Mouse (Mus musculus) CD4-positive, CD25-positive, alpha-beta regulatory T cell, adult 2 months (primary cell): ENCODE measurements around the gene Cuta.
A peak's percentile ranks its signal among the peaks of the same experiment; 100 is the strongest.

ENCODE experiments used
- DNase-seq: peaks from one replicate; pipeline ENCODE4 v3.0.0-alpha.2; 2012; ENCODE audit warnings: low read depth, low spot score

Gene Cuta

DNA sequence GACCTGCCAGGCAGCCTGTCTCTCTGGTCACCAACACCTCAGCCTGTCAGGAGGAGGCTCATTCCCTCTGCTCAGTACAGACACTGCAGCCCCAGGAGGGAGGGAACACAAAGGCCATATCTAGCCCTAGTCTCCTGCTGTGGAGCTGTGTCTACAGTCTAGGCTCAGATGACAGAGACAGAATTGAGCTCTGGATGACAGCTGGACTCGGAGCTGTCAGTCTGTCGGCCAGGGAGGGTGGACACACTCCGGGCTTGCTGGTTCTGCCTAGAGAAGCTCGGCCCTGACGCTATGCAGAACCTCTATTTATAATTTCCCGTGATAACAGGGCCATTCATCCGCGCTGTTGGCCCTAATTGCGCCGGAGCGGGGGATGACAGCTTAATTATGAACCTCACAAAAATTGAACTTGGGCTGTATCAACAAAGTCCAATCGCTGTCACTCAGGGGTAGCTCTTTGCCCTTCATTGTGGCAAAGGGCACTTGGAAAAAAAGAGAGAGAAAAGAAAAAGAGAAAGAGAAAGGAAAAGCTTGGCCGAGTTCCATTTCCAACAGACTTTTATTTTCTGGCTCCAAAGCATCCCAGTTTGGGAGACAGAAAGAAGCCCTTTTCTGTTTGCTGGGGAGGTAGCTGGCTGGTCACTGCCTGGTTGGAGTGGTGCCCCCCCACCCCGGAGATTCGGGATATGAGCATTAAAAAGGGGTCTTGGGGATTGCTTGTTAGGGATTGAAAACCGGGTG, 46.6 kb downstream of the Cuta start:
- DNase-seq: no peak

DNA sequence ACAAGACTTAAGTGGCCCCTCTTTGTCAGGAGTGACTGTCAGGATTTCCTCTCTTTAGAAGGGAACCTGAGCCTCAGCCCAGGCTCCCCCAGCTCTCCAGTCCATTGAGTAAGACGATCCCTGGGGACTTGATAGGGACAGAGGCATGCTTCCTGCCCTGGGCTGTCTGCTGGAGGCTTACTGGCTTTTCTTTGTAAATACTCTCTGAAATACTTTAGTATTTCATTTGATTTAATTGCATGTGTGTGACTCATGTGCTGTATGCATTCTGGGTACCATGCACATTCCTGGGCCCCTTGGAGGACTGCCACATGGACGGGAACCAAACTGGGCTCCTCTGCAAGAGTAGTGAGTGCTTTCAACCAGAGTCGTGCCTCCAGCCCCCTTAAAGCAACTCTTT, 51.4 kb downstream of the Cuta start:
- DNase-seq: no peak

DNA sequence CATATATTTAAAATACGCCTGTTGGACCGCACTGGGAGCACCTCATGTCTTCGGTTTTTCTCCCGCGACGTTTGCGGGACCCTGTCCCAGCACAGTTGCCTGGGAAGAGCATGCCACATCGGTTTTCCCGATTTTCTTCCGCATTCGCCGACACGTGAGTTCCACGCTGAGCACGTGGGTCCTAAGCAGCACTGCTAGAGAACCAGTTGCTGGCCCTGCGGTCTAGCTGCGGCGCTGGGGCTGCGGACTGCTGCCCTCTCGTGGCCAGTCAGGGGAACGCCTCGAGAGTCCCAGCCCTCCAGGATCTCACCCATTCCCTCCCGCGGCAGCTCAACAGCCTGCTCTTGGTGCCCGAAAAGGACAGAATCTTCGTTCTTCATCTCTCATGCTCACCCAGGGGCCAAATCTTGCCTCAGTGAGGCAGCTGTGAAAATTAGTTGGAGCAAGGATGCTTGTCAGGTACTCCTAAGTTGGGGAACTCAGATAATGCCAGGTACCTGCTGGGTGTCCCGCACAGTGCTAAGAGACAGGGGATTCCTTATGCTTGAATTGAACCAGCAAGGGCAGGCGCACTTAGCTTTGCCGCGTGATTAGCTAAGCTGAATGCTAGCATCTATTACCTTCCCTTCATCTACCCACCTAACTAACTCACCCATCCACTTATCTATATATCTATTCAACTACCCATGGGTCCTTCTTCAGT, 53.2 kb downstream of the Cuta start:
- DNase-seq: peak; percentile 91

DNA sequence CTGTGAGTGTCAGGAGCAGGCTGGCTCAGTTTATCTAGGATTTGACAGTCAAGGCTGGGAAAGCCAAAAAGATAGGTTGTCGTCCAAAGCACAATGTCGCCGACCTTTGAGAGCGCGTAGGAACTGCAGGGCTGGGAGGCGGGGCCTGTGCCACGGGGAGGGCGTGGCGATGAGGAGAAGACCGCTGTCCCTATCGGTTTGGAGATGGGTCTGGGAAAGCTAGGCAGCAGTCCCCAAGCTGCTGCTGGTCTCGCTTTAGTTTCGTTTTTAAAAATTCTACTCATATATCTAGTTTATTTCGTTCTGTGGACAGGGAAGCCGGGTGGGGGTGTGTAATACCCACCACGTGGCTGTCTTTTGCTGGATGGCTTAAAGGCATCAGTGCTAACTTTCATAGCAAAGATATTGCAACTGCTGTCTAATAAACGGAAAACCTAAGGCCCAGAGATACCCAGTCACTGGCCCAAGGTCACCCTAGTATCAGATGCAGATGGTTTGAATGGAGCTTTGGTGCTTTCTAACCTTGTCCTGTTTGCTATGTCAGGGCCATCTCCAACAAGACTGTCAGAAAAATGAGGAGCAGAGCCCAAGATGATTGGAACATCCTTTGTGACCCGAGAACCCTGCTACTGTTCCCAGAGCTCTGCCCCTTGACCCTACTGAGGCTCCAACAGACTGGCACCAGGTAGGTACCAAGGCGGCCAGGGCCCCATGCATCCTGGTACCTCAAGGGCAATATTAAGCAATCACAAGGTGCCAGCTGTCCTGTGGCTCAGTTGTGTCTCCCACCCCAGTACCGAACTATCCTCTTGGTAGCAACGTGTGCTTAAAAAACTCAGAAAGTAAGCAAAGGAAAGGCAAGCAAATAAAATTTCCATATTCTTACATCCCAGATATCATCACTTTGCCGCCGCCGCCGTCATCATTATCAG, 54.1 kb downstream of the Cuta start:
- DNase-seq: peak; percentile 88
